Mouse (Mus musculus) myocyte (in vitro differentiated cells): ENCODE data around the gene Ccni.

Experiments used
- CEBPB ChIP-seq: IDR thresholded peaks from 2 replicates; pipeline ENCODE4 v1.6.1; 2011; ENCODE audit warnings: mild to moderate bottlenecking, moderate library complexity; ENCODE audit not compliant: poor library complexity, insufficient read depth, severe bottlenecking
- MAX ChIP-seq: IDR thresholded peaks from one replicate; pipeline ENCODE4 v1.6.1; 2011; ENCODE audit warnings: low read depth, mild to moderate bottlenecking, control low read depth
- MYOD1 ChIP-seq, 3 experiments: IDR thresholded peaks; one replicate each; pipeline ENCODE4 v1.6.1; 2011; ENCODE audit warnings: control low read depth in 2 of 3, low read depth in 2 of 3, mild to moderate bottlenecking in 2 of 3, moderate library complexity in 1 of 3; ENCODE audit not compliant: insufficient read length in 2 of 3, control insufficient read depth in 1 of 3
- POLR2A ChIP-seq: IDR thresholded peaks from one replicate; pipeline ENCODE4 v1.6.1; 2011; ENCODE audit warnings: low read depth, mild to moderate bottlenecking, control low read depth, moderate library complexity; ENCODE audit not compliant: insufficient read length
- POLR2AphosphoS2 ChIP-seq: IDR thresholded peaks from one replicate; pipeline ENCODE4 v1.6.1; 2011; ENCODE audit warnings: low read depth, control low read depth; ENCODE audit not compliant: insufficient read length
- TCF12 ChIP-seq: IDR thresholded peaks from one replicate; pipeline ENCODE4 v1.6.1; 2011; ENCODE audit warnings: mild to moderate bottlenecking, control low read depth; ENCODE audit not compliant: poor library complexity, insufficient read depth, severe bottlenecking

DNA sequence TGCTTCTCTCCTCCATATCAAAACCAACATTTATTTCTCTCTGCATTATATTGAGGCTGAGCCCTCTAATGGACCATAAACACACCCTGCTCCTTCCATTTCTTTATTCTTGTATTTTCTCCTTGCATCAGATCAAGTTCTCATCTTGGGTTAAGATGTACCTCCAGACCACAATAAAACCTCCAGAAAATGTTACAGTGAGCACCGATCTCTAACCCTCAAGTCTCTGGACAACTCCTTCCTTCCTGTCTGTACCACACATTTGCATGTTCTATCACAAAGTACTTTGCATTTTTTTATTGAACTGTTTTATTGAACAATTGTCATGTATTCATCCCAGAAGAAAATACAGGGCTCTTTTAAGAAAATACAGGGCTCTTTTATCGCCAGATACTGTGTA, 23.2 kb upstream of the Ccni start:
- TF ChIP-seq POLR2A (no peak), MYOD1 (IDR thresholded peaks at IDR 0.05; ENCODE audit: control insufficient read depth in 1 of 3, insufficient read length in 2 of 3, low read depth in 2 of 3) (no peak), MAX (no peak), TCF12 (no peak), POLR2AphosphoS2 (no peak), CEBPB (no peak)
